Mouse (Mus musculus) adrenal gland, adult 18-20 months (tissue): ENCODE measurements at regions not wholly inside any gene's neighbourhood (a gene's known extent, or its start where the extent isn't known, plus 50 kb on each side); places are given as distances from the start of the nearest gene placed in this dataset.
A peak's percentile ranks its signal among the peaks of the same experiment; 100 is the strongest.
"Not testable (repeated sequence)": the region's sequence is repeated elsewhere in the genome, so short reads cannot be mapped to it uniquely, and the experiment has no call there.

ENCODE experiments used
- DNase-seq, 2 experiments: peaks; one replicate each; pipeline ENCODE4 v3.0.0; 2021 to 2022; ENCODE audit warnings: low spot score in 2 of 2

GRCm38 (mm10) chr1:177501288-177501687, 59.1 kb downstream of the Zbtb18 start:
- DNase-seq: no peak

GRCm38 (mm10) chr1:177503946-177504345, 61.8 kb downstream of the Zbtb18 start:
- DNase-seq: no peak

- no peak for DNase-seq
These were observed 62.6 kb downstream of the Zbtb18 start for GRCm38 (mm10) chr1:177504743-177505142.

- DNase-seq: not testable (repeated sequence)
These were observed 65.2 kb downstream of the Zbtb18 start for GRCm38 (mm10) chr1:177507398-177507797.

GRCm38 (mm10) chr1:177509786-177510185, 67.6 kb downstream of the Zbtb18 start:
- no peak for DNase-seq

- no peak for DNase-seq
These were observed 70.0 kb downstream of the Zbtb18 start for GRCm38 (mm10) chr1:177512116-177512515.

- no peak for DNase-seq
These were observed 75.9 kb downstream of the Zbtb18 start for GRCm38 (mm10) chr1:177517934-177518610.

GRCm38 (mm10) chr1:177518897-177519513, 76.9 kb downstream of the Zbtb18 start:
- DNase-seq: no peak

GRCm38 (mm10) chr1:177521110-177521509, 79.0 kb downstream of the Zbtb18 start:
- no peak for DNase-seq

- DNase-seq: no peak
These were observed 83.0 kb downstream of the Zbtb18 start for GRCm38 (mm10) chr1:177525141-177525540.

- no peak for DNase-seq
These were observed 89.6 kb downstream of the Zbtb18 start for GRCm38 (mm10) chr1:177531791-177532190.

GRCm38 (mm10) chr1:177532656-177533055, 90.5 kb downstream of the Zbtb18 start:
- no peak for DNase-seq

- no peak for DNase-seq
These were observed 91.2 kb downstream of the Zbtb18 start for GRCm38 (mm10) chr1:177533332-177533731.

GRCm38 (mm10) chr1:177545031-177545735, 103.0 kb downstream of the Zbtb18 start:
- DNase-seq: no peak

- no peak for DNase-seq
These were observed 105.6 kb downstream of the Zbtb18 start for GRCm38 (mm10) chr1:177547716-177548115.

GRCm38 (mm10) chr1:177555471-177556291, 113.5 kb downstream of the Zbtb18 start:
- peak in 1 of 2 experiments; percentile 5 for DNase-seq

GRCm38 (mm10) chr1:177557432-177557831, 115.3 kb downstream of the Zbtb18 start:
- DNase-seq: no peak

- DNase-seq: no peak
These were observed 115.7 kb downstream of the Zbtb18 start for GRCm38 (mm10) chr1:177557856-177558255.

- DNase-seq: no peak
These were observed 119.8 kb downstream of the Zbtb18 start for GRCm38 (mm10) chr1:177561716-177562588.

GRCm38 (mm10) chr1:177562589-177562912, 120.4 kb downstream of the Zbtb18 start:
- no peak for DNase-seq
